Mouse (Mus musculus): ENCODE results near the gene 9530077C05Rik.

DNA sequence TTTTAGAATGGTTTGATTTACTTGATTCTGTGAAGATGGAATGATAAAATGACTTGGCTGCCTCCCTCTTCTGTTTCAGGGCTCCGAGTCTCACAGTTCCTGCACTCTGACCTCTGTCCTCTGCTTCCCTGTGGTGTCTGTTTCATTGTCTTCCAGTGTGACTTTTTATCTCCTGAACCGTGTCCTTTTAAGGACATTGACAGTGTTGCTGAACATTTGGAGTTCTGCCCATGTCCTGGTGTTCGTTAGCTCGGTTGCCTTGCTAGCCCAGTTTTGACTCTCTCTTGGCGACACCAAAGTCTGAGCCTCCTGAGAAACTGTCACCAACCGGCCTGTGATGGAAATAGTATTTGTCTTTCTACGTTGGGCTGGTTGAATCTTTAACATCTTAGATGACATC, 9.2 kb downstream of the 9530077C05Rik start:
- TF ChIP-seq POLR2A (IDR thresholded peaks at IDR 0.05; ENCODE audit: low read depth, low read length) (no peak), CTCF (IDR thresholded peaks at IDR 0.05; ENCODE audit: extremely low read depth, insufficient read length, insufficient replicate concordance, low read depth, low read length) (no peak)
